Mouse (Mus musculus) limb, embryonic 10.5 days (tissue): ENCODE results near the gene Zfp37. TPM values are rescaled to one million over a fixed set of nuclear protein-coding genes. Genes with fewer than 3 reads are reported as not detected.
"Not testable (repeated sequence)": the region's sequence is repeated elsewhere in the genome, so short reads cannot be mapped to it uniquely, and the experiment has no call there.

Experiments
- DNase-seq: peaks from one replicate; pipeline ENCODE4 v3.0.0-alpha.2; 2017; ENCODE audit warnings: low spot score
- H3K27ac ChIP-seq: fragments of 300-500 bp; sonication (generic); 2 replicates; pipeline ENCODE4 v1.5.1; 2016; ENCODE audit warnings: mild to moderate bottlenecking
- H3K27me3 ChIP-seq: fragments of 300-500 bp; sonication (generic); 2 replicates; pipeline ENCODE4 v1.6.1; 2016; ENCODE audit warnings: low read depth, mild to moderate bottlenecking; ENCODE audit not compliant: poor library complexity, severe bottlenecking
- H3K36me3 ChIP-seq: fragments of 300-500 bp; sonication (generic); 2 replicates; pipeline ENCODE4 v1.6.1; 2016; ENCODE audit warnings: mild to moderate bottlenecking, moderate library complexity
- H3K4me1 ChIP-seq: fragments of 300-500 bp; sonication (generic); 2 replicates; pipeline ENCODE4 v1.6.1; 2016
- H3K4me3 ChIP-seq: fragments of 300-500 bp; sonication (generic); 2 replicates; pipeline ENCODE4 v1.5.1; 2016; ENCODE audit warnings: mild to moderate bottlenecking, moderate library complexity
- H3K9me3 ChIP-seq: fragments of 300-500 bp; sonication (generic); replicated peaks from 2 replicates; pipeline ENCODE4 v1.6.1; 2016; ENCODE audit warnings: mild to moderate bottlenecking
- WGBS: fragments of 180-500 bp; shearing (Covaris S2); methylation state at CpG from one replicate; pipeline ENCODE4 v1.1.7; 2016; 5-methylcytosine and 5-hydroxymethylcytosine counted together
- polyA plus RNA-seq: library from polyadenylated mRNA; unstranded; fragments of >200 nt; fragmentation: Nextera tagmentation; extraction: Ambion mirVana; gene quantifications from 2 replicates; pipeline ENCODE4 v1.2.1, GENCODE M21; 2016

Zfp37 gene
- polyA plus RNA-seq, 1 experiment from 2014 or later, result 19.4 TPM

GRCm38 (mm10) chr4:62188778-62189177, 42.1 kb downstream of the Zfp37 start:
- DNase-seq, result no peak
- Histone ChIP-seq H3K36me3 (peaks cover 63% of the 10 kb centered on the region), H3K9me3 (peaks cover 46% of the 10 kb centered on the region), H3K4me1 (no peaks in the 10 kb centered on the region), H3K4me3 (no peak overlapping the region), H3K27me3 (no peaks in the 10 kb centered on the region), H3K27ac (no peak overlapping the region)

GRCm38 (mm10) chr4:62177282-62177681, 53.6 kb downstream of the Zfp37 start:
- no peak overlapping the region for H3K27ac ChIP-seq
- H3K9me3 ChIP-seq, result no peaks in the 10 kb centered on the region
- H3K4me3 ChIP-seq, result no peak overlapping the region
- WGBS, result 48% methylated on average over 5 of the region's 5 CpGs
- H3K36me3 ChIP-seq, result no peaks in the 10 kb centered on the region
- H3K27me3 ChIP-seq, result no peaks in the 10 kb centered on the region
- no peaks in the 10 kb centered on the region for H3K4me1 ChIP-seq
- peak; percentile 47 for DNase-seq

DNA sequence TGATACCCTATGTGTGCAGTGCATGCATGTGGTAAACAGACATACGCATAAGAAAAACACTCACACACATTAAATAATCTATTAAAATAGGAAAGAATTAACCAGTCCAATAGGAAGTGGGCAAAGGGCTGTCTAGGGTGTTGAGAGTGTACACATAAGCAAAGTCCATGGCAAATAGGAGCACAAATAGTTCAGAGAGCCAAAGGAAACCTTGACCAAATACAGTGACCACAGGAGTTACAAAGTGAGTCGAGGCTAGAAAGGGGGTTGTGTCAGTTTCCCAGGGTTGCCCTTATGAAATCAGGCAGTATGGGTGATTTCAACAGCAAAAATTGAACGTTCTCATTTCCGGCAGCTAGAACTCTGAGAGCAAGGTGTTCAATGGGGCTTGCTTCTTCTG, 56.4 kb downstream of the Zfp37 start:
- no peak overlapping the region for H3K27ac ChIP-seq
- H3K9me3 ChIP-seq, result no peaks in the 10 kb centered on the region
- H3K4me3 ChIP-seq, result no peak overlapping the region
- no peaks in the 10 kb centered on the region for H3K27me3 ChIP-seq
- H3K36me3 ChIP-seq, result no peaks in the 10 kb centered on the region
- no peak for DNase-seq
- WGBS, result 89% methylated on average over 4 of the region's 4 CpGs
- H3K4me1 ChIP-seq, result no peaks in the 10 kb centered on the region

- H3K27me3 ChIP-seq, H3K27ac ChIP-seq: not testable (repeated sequence)
- 95% methylated on average over 13 of the region's 13 CpGs for WGBS
Measured at GRCm38 (mm10) chr4:62167636-62168035, 63.2 kb downstream of the Zfp37 start.

DNA sequence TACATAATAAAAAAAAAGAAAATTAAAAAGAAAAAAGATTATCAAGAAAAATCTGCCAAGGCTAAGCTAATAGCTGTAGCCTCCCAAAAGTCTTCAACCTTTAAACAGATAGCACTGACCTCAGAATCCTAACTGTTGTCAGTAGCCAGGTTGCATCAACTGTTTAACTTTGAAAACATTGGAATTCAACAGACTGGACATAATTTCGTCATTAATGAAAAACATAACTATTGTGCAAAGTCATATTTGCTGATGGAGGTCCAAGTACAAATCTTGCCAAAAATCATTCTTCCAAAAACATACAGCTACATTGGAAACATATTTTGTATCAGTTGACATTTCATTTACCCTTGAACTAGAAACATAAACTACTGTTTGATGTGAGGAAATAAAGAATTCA, 72.4 kb downstream of the Zfp37 start:
- no peaks in the 10 kb centered on the region for H3K36me3 ChIP-seq
- no peaks in the 10 kb centered on the region for H3K9me3 ChIP-seq
- DNase-seq, result no peak
- H3K27ac ChIP-seq, result no peak overlapping the region
- H3K4me1 ChIP-seq, result no peaks in the 10 kb centered on the region
- H3K27me3 ChIP-seq, result no peaks in the 10 kb centered on the region
- no peak overlapping the region for H3K4me3 ChIP-seq
- 72% methylated on average over 1 of the region's 1 CpGs for WGBS

More at GRCm38 (mm10) chr4:62167636-62168035, 63.2 kb downstream of the Zfp37 start:
- H3K4me1 ChIP-seq, DNase-seq, H3K36me3 ChIP-seq, H3K4me3 ChIP-seq, H3K9me3 ChIP-seq: not testable (repeated sequence)

DNA sequence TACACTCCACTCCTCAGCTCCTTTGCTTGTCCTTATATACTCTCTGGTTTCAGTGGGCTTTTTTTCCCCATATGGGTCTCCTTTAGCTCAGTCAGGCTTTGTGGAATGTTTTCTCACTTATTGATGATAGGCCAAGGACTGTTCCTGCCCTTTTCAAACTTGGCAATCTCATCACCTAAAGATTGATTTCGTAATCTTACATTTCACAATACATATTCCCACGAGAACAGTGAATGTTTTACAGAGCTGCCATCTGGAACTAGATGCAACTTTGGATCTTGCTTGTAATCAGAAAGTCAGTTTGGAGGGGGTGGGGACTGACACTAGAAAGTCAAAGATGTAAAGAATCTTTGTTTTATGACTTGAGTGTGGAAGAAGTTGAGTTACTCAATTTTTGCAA, 80.0 kb downstream of the Zfp37 start, which contains the start of gene Mup21:
Mup21 (minus strand) TSS at position 53 of the 400 bp plus-strand sequence.
- no peak for DNase-seq
- Histone ChIP-seq H3K4me3 (no peak within 1 kb of the TSS), H3K4me1 (no peaks in the 10 kb centered on the region), H3K27me3 (no peaks in the 10 kb centered on the region), H3K27ac (no peak within 1 kb of the TSS), H3K36me3 (no peaks in the 10 kb centered on the region), H3K9me3 (no peaks in the 10 kb centered on the region)
- WGBS, result 90% methylated on average over 2 of the region's 2 CpGs

Other genes with a start within 250 kb of the Zfp37 start
- gene Mup20, start 176.9 kb downstream of the Zfp37 start, polyA plus RNA-seq, result not detected in 2 replicates
- gene Mup3, start 143.7 kb downstream of the Zfp37 start, polyA plus RNA-seq, result not detected in 2 replicates
- not detected in 2 replicates for gene Mup21, start 80.2 kb downstream of the Zfp37 start, polyA plus RNA-seq
- gene Slc31a2, start 31.5 kb upstream of the Zfp37 start, polyA plus RNA-seq, result 10.8 and 11.0 TPM in 2 replicates
- 16.4 and 19.6 TPM in 2 replicates for gene Fkbp15, start 129.5 kb upstream of the Zfp37 start, polyA plus RNA-seq
- 42.2 and 48.7 TPM in 2 replicates for gene Slc31a1, start 129.7 kb upstream of the Zfp37 start, polyA plus RNA-seq
- 223 and 233 TPM in 2 replicates for gene Cdc26, start 177.6 kb upstream of the Zfp37 start, polyA plus RNA-seq
- gene Prpf4, start 177.8 kb upstream of the Zfp37 start, polyA plus RNA-seq, result 38.4 and 38.6 TPM in 2 replicates
- not detected in 2 replicates for gene Rnf183, start 204.2 kb upstream of the Zfp37 start, polyA plus RNA-seq
- 10.5 and 13.4 TPM in 2 replicates for gene Wdr31, start 239.8 kb upstream of the Zfp37 start, polyA plus RNA-seq
- 1.0 and 1.3 TPM in 2 replicates for gene Bspry, start 249.0 kb upstream of the Zfp37 start, polyA plus RNA-seq